Mouse (Mus musculus): ENCODE data around the gene Fzd4.

GRCm38 (mm10) chr7:89459691-89460090, 55.5 kb downstream of the Fzd4 start:
- TF ChIP-seq CTCF (conservative IDR thresholded peaks at IDR 0.05; ENCODE audit: low read length) (no peak), NANOG (IDR thresholded peaks at IDR 0.05; ENCODE audit: borderline replicate concordance, low read length) (no peak)

Measured in E14TG2a.4 (cell line).